Mouse (Mus musculus): Measurements from ENCODE around the gene Smad9.

GRCm38 (mm10) chr3:54791822-54792677 is 36.7 kb downstream of the Smad9 start:
- TF ChIP-seq POLR2A (IDR thresholded peaks at IDR 0.05; ENCODE audit: low read depth, low read length) (no peak), CTCF (IDR thresholded peaks at IDR 0.05; ENCODE audit: borderline replicate concordance, insufficient read depth, low read length) (no peak)
